Mouse (Mus musculus) heart, postnatal 0 days (tissue): ENCODE results near the gene Rcn3.

Experiments
- CTCF ChIP-seq: IDR thresholded peaks from 2 replicates; pipeline ENCODE4 v1.5.1; 2016; ENCODE audit warnings: antibody characterized with exemption, control low read depth, low read depth
- EP300 ChIP-seq: IDR thresholded peaks from 2 replicates; pipeline ENCODE4 v1.6.1; 2016; ENCODE audit warnings: antibody characterized with exemption, low read depth

- TF ChIP-seq CTCF (no peak), EP300 (no peak)
Measured at GRCm38 (mm10) chr7:45105491-45105890, 13.5 kb upstream of the Rcn3 start.
